Mouse (Mus musculus): ENCODE measurements around the gene Manf. TPM values are rescaled to one million over a fixed set of nuclear protein-coding genes. Genes with fewer than 3 reads are reported as not detected.
A peak's percentile ranks its signal among the peaks of the same experiment; 100 is the strongest.

Manf gene
- polyA plus RNA-seq, 1 experiment from 2014 or later = 296 TPM

DNA sequence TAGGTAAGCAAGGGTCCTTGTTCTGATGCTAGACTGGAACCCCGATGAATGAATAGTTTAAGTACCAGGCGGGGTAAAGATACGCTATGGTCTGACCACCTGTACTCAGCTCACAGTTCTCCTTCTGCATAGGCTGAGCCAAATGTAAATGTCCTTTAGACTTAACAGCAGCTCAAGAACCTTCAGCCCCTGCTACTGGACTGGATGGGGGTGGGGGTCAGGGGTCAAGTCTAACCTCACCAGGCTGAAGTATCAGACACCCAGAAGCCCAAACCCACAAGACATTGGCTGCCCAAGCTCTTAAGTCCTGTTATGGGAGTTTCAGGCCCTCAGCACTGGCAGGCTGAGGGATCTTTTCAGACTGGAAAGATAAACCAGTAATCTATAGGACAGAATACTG, 3.4 kb downstream of the Manf start:
- WGBS (ENCODE audit: insufficient replicate concordance) = 97% methylated on average over 3 of the region's 3 CpGs
- Histone ChIP-seq H3K9me3 (replicated peaks; ENCODE audit: control insufficient read depth, low read length) (no peaks in the 10 kb centered on the region), H3K4me2 (no peak overlapping the region), H3K36me3 (ENCODE audit: control insufficient read depth, insufficient read depth, low read length) (peaks cover 18% of the 10 kb centered on the region), H3K9ac (ENCODE audit: low read depth, low read length) (no peak overlapping the region), H3K27me3 (ENCODE audit: control insufficient read depth, insufficient read depth, low read length) (no peaks in the 10 kb centered on the region), H3K27ac (ENCODE audit: low read depth, low read length) (no peak overlapping the region), H3K4me3 (ENCODE audit: low read depth, low read length) (no peak overlapping the region), H3K4me1 (ENCODE audit: control insufficient read depth, insufficient read depth, low read length) (peaks cover 37% of the 10 kb centered on the region)
- no peak for ATAC-seq (replicated peaks; ENCODE audit: insufficient number of reproducible peaks, low FRiP score, low TSS enrichment)

- WGBS (ENCODE audit: insufficient replicate concordance) = 2% methylated on average over 92 of the region's 101 CpGs
- H3K4me3 ChIP-seq (ENCODE audit: low read depth, low read length) = peak within 1 kb of the TSS; percentile 94
- peak within 1 kb of the TSS; percentile 97 for H3K9ac ChIP-seq (ENCODE audit: low read depth, low read length)
- peak within 1 kb of the TSS; percentile 86 for H3K27ac ChIP-seq (ENCODE audit: low read depth, low read length)
- ATAC-seq (replicated peaks; ENCODE audit: insufficient number of reproducible peaks, low FRiP score, low TSS enrichment) = peak; percentile 80
- peaks cover 23% of the 10 kb centered on the region for H3K36me3 ChIP-seq (ENCODE audit: control insufficient read depth, insufficient read depth, low read length)
- peak within 1 kb of the TSS; percentile 94 for H3K4me2 ChIP-seq
- H3K4me1 ChIP-seq (ENCODE audit: control insufficient read depth, insufficient read depth, low read length) = peaks cover 40% of the 10 kb centered on the region
- no peaks in the 10 kb centered on the region for H3K9me3 ChIP-seq (replicated peaks; ENCODE audit: control insufficient read depth, low read length)
- H3K27me3 ChIP-seq (ENCODE audit: control insufficient read depth, insufficient read depth, low read length) = no peaks in the 10 kb centered on the region
These were observed 4.7 kb downstream of the Manf start, which contains the start of gene Rbm15b for GRCm38 (mm10) chr9:106886828-106887702. Gene Rbm15b, minus strand, starts transcription at chr9:106887428.

DNA sequence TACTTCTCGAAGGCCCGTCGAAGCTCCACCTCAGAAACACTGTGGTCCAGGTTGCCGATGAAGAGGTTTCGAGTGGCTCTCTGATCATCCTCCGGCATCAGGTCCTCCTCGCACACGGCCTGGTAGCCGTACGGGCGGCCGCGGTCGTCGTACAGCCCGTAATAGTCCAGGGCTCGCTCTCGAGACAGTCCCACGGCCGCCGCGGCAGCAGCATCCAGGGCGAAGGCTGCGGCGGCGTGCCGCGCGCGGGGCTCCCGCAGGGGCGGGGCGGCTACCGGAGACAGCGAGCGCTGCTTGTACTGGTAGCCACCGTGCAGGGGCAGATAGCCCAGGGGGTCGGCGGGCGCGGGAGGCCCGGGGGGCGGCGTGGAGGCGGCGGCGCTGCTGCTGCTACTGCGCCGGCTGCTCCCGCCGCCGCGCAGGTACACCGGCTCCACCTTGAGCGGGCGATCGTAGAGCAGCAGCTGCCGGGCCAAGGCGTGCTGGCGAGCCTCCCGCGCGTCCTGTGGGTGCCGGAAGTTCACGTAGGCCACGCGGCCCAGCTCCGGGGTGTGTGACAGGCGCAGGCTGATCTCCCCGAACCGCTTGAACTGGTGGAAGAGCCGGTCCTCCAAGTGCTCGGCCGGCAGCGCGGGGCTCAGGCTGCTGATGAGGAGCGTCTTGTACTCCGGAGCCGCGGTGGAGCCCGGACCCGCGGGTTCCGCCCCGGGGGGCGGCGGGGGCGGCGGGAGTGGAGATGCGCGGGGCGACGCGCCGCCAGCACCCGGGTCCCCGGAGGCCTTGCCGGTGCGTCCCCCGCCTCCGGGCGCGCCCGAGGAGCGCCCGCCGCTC, 5.7 kb downstream of the Manf start:
- under 1% methylated on average over 91 of the region's 107 CpGs for WGBS (ENCODE audit: insufficient replicate concordance)
- H3K4me1 ChIP-seq (ENCODE audit: control insufficient read depth, insufficient read depth, low read length) = peaks cover 40% of the 10 kb centered on the region

GRCm38 (mm10) chr9:106884996-106885900, 6.5 kb downstream of the Manf start:
- no peaks in the 10 kb centered on the region for H3K9me3 ChIP-seq (replicated peaks; ENCODE audit: control insufficient read depth, low read length)
- 18% methylated on average over 44 of the region's 44 CpGs for WGBS (ENCODE audit: insufficient replicate concordance)
- H3K4me2 ChIP-seq = peak overlapping the region; percentile 94
- ATAC-seq (replicated peaks; ENCODE audit: insufficient number of reproducible peaks, low FRiP score, low TSS enrichment) = no peak
- H3K4me3 ChIP-seq (ENCODE audit: low read depth, low read length) = peak overlapping the region; percentile 94
- no peaks in the 10 kb centered on the region for H3K27me3 ChIP-seq (ENCODE audit: control insufficient read depth, insufficient read depth, low read length)
- H3K36me3 ChIP-seq (ENCODE audit: control insufficient read depth, insufficient read depth, low read length) = peaks cover 28% of the 10 kb centered on the region
- peaks cover 32% of the 10 kb centered on the region for H3K4me1 ChIP-seq (ENCODE audit: control insufficient read depth, insufficient read depth, low read length)
- H3K9ac ChIP-seq (ENCODE audit: low read depth, low read length) = peak overlapping the region; percentile 97
- H3K27ac ChIP-seq (ENCODE audit: low read depth, low read length) = no peak overlapping the region

More for the DNA sequence above, 5.7 kb downstream of the Manf start:
- peaks cover 29% of the 10 kb centered on the region for H3K36me3 ChIP-seq (ENCODE audit: control insufficient read depth, insufficient read depth, low read length)
- ATAC-seq (replicated peaks; ENCODE audit: insufficient number of reproducible peaks, low FRiP score, low TSS enrichment) = no peak
- no peaks in the 10 kb centered on the region for H3K27me3 ChIP-seq (ENCODE audit: control insufficient read depth, insufficient read depth, low read length)
- no peaks in the 10 kb centered on the region for H3K9me3 ChIP-seq (replicated peaks; ENCODE audit: control insufficient read depth, low read length)
- H3K4me3 ChIP-seq (ENCODE audit: low read depth, low read length) = peak overlapping the region; percentile 94
- peak overlapping the region; percentile 94 for H3K4me2 ChIP-seq
- H3K27ac ChIP-seq (ENCODE audit: low read depth, low read length) = peak overlapping the region; percentile 86
- peak overlapping the region; percentile 97 for H3K9ac ChIP-seq (ENCODE audit: low read depth, low read length)

DNA sequence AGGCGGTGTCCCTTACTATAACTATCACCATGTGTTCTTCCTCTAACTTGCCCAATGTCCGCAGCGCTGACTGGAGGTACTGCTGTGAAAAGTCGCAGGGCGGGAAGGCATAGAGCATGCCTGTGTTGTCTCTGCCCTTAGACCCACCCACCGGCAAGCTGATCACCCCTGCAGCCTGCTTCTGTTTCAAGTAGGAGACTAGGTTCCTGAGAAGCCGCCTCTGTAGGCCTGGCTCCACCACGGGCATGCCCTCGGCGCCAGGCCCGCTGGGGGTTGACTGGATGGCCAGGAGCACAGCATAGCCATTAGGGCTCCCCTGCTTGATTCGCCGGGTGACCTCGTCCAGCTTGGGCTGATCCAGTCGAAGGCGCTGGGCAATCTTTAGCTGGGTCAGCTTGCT, 7.5 kb downstream of the Manf start:
- no peak overlapping the region for H3K27ac ChIP-seq (ENCODE audit: low read depth, low read length)
- peaks cover 25% of the 10 kb centered on the region for H3K36me3 ChIP-seq (ENCODE audit: control insufficient read depth, insufficient read depth, low read length)
- H3K4me3 ChIP-seq (ENCODE audit: low read depth, low read length) = peak overlapping the region; percentile 94
- ATAC-seq (replicated peaks; ENCODE audit: insufficient number of reproducible peaks, low FRiP score, low TSS enrichment) = no peak
- 26% methylated on average over 16 of the region's 16 CpGs for WGBS (ENCODE audit: insufficient replicate concordance)
- no peaks in the 10 kb centered on the region for H3K9me3 ChIP-seq (replicated peaks; ENCODE audit: control insufficient read depth, low read length)
- peaks cover 27% of the 10 kb centered on the region for H3K4me1 ChIP-seq (ENCODE audit: control insufficient read depth, insufficient read depth, low read length)
- peak overlapping the region; percentile 97; the same call in 1 of the 2 replicates for H3K9ac ChIP-seq (ENCODE audit: low read depth, low read length)
- no peaks in the 10 kb centered on the region for H3K27me3 ChIP-seq (ENCODE audit: control insufficient read depth, insufficient read depth, low read length)
- peak overlapping the region; percentile 94 for H3K4me2 ChIP-seq

DNA sequence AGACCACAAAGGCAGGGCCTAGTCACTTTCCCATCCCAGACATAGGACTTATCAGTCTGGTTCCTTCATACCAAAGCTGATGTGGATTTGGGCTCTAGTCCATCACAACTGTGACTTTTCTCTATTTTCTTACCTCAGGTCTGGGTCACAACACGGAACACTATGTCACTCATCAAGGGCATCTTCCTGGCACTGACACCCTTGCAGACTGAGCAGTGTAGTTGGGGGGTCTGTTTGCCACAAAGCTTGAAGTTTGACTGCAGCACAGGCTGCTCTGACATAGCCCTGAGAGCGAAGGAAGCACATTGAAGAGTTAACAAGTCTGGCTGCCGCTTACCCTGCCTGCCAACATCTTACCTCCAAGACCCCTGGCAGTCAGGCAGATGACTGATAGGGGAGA, 8.7 kb downstream of the Manf start:
- Histone ChIP-seq H3K27ac (ENCODE audit: low read depth, low read length) (no peak overlapping the region), H3K4me1 (ENCODE audit: control insufficient read depth, insufficient read depth, low read length) (peaks cover 26% of the 10 kb centered on the region), H3K9me3 (replicated peaks; ENCODE audit: control insufficient read depth, low read length) (no peaks in the 10 kb centered on the region), H3K9ac (ENCODE audit: low read depth, low read length) (no peak overlapping the region), H3K27me3 (ENCODE audit: control insufficient read depth, insufficient read depth, low read length) (no peaks in the 10 kb centered on the region), H3K4me2 (peak overlapping the region; percentile 32), H3K4me3 (ENCODE audit: low read depth, low read length) (no peak overlapping the region), H3K36me3 (ENCODE audit: control insufficient read depth, insufficient read depth, low read length) (peaks cover 16% of the 10 kb centered on the region)
- WGBS (ENCODE audit: insufficient replicate concordance) = 83% methylated on average over 3 of the region's 3 CpGs
- ATAC-seq (replicated peaks; ENCODE audit: insufficient number of reproducible peaks, low FRiP score, low TSS enrichment) = no peak

DNA sequence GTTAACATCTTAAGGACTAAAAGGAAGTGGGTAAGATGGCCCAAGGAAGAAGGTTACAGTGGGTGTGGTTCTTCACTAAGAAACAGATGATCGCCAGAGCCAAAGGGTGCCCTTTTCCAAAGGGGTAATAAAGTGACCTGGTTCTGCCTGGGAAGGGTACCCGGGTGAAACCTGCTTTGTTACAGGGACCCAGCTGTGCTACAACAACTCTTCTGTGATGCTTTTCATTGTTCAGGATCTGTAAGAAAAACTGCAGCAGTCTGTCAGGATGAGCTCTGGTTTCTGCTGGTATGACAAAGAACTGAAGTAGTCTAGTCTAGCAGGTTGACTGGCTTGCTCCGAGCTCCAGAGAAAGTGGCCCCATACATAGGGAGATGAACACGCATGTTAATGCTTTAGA, 9.6 kb downstream of the Manf start:
- no peaks in the 10 kb centered on the region for H3K9me3 ChIP-seq (replicated peaks; ENCODE audit: control insufficient read depth, low read length)
- 86% methylated on average over 4 of the region's 4 CpGs for WGBS (ENCODE audit: insufficient replicate concordance)
- H3K4me2 ChIP-seq = no peak overlapping the region
- H3K9ac ChIP-seq (ENCODE audit: low read depth, low read length) = no peak overlapping the region
- H3K36me3 ChIP-seq (ENCODE audit: control insufficient read depth, insufficient read depth, low read length) = peaks cover 16% of the 10 kb centered on the region
- H3K4me3 ChIP-seq (ENCODE audit: low read depth, low read length) = no peak overlapping the region
- no peak for ATAC-seq (replicated peaks; ENCODE audit: insufficient number of reproducible peaks, low FRiP score, low TSS enrichment)
- H3K27ac ChIP-seq (ENCODE audit: low read depth, low read length) = no peak overlapping the region
- peaks cover 25% of the 10 kb centered on the region for H3K4me1 ChIP-seq (ENCODE audit: control insufficient read depth, insufficient read depth, low read length)
- H3K27me3 ChIP-seq (ENCODE audit: control insufficient read depth, insufficient read depth, low read length) = no peaks in the 10 kb centered on the region
